Mouse (Mus musculus): ENCODE measurements around the gene Ccdc8. TPM values are rescaled to one million over a fixed set of nuclear protein-coding genes. Genes with fewer than 3 reads are reported as not detected.

Ccdc8 gene
- total RNA-seq, 1 experiment from 2014 or later = 0.38 TPM

GRCm38 (mm10) chr7:17003230-17003960 lies 10.9 kb downstream of the Ccdc8 start:
- ATAC-seq (replicated peaks; ENCODE audit: insufficient number of reproducible peaks, low FRiP score, low TSS enrichment, poor library complexity, severe bottlenecking) = no peak

- ATAC-seq (replicated peaks; ENCODE audit: insufficient number of reproducible peaks, low FRiP score, low TSS enrichment, poor library complexity, severe bottlenecking) = no peak
Observed at GRCm38 (mm10) chr7:17004716-17005115, 12.2 kb downstream of the Ccdc8 start.

- ATAC-seq (replicated peaks; ENCODE audit: insufficient number of reproducible peaks, low FRiP score, low TSS enrichment, poor library complexity, severe bottlenecking) = no peak
Observed at GRCm38 (mm10) chr7:17007300-17007699, 14.8 kb downstream of the Ccdc8 start.

- no peak for ATAC-seq (replicated peaks; ENCODE audit: insufficient number of reproducible peaks, low FRiP score, low TSS enrichment, poor library complexity, severe bottlenecking)
Observed at GRCm38 (mm10) chr7:17009326-17010009, 17.0 kb downstream of the Ccdc8 start.

GRCm38 (mm10) chr7:17010010-17010347 lies 17.5 kb downstream of the Ccdc8 start:
- ATAC-seq (replicated peaks; ENCODE audit: insufficient number of reproducible peaks, low FRiP score, low TSS enrichment, poor library complexity, severe bottlenecking) = no peak

GRCm38 (mm10) chr7:17011909-17012590 lies 19.5 kb downstream of the Ccdc8 start:
- ATAC-seq (replicated peaks; ENCODE audit: insufficient number of reproducible peaks, low FRiP score, low TSS enrichment, poor library complexity, severe bottlenecking) = no peak

GRCm38 (mm10) chr7:17015381-17015780 lies 22.9 kb downstream of the Ccdc8 start:
- no peak for ATAC-seq (replicated peaks; ENCODE audit: insufficient number of reproducible peaks, low FRiP score, low TSS enrichment, poor library complexity, severe bottlenecking)

GRCm38 (mm10) chr7:17017036-17017435 lies 24.5 kb downstream of the Ccdc8 start:
- no peak for ATAC-seq (replicated peaks; ENCODE audit: insufficient number of reproducible peaks, low FRiP score, low TSS enrichment, poor library complexity, severe bottlenecking)

- ATAC-seq (replicated peaks; ENCODE audit: insufficient number of reproducible peaks, low FRiP score, low TSS enrichment, poor library complexity, severe bottlenecking) = no peak
Observed at GRCm38 (mm10) chr7:17017921-17018320, 25.4 kb downstream of the Ccdc8 start.

GRCm38 (mm10) chr7:17019426-17020166 lies 27.1 kb downstream of the Ccdc8 start:
- ATAC-seq (replicated peaks; ENCODE audit: insufficient number of reproducible peaks, low FRiP score, low TSS enrichment, poor library complexity, severe bottlenecking) = no peak

- ATAC-seq (replicated peaks; ENCODE audit: insufficient number of reproducible peaks, low FRiP score, low TSS enrichment, poor library complexity, severe bottlenecking) = no peak
Observed at GRCm38 (mm10) chr7:17022176-17022575, 29.7 kb downstream of the Ccdc8 start.

GRCm38 (mm10) chr7:17023701-17024100 lies 31.2 kb downstream of the Ccdc8 start:
- ATAC-seq (replicated peaks; ENCODE audit: insufficient number of reproducible peaks, low FRiP score, low TSS enrichment, poor library complexity, severe bottlenecking) = no peak

GRCm38 (mm10) chr7:17024141-17024540 lies 31.6 kb downstream of the Ccdc8 start:
- ATAC-seq (replicated peaks; ENCODE audit: insufficient number of reproducible peaks, low FRiP score, low TSS enrichment, poor library complexity, severe bottlenecking) = no peak

- no peak for ATAC-seq (replicated peaks; ENCODE audit: insufficient number of reproducible peaks, low FRiP score, low TSS enrichment, poor library complexity, severe bottlenecking)
Observed at GRCm38 (mm10) chr7:17024814-17025504, 32.5 kb downstream of the Ccdc8 start.

- ATAC-seq (replicated peaks; ENCODE audit: insufficient number of reproducible peaks, low FRiP score, low TSS enrichment, poor library complexity, severe bottlenecking) = no peak
Observed at GRCm38 (mm10) chr7:17025505-17025894, 33.0 kb downstream of the Ccdc8 start.

GRCm38 (mm10) chr7:17025896-17026622 lies 33.6 kb downstream of the Ccdc8 start:
- no peak for ATAC-seq (replicated peaks; ENCODE audit: insufficient number of reproducible peaks, low FRiP score, low TSS enrichment, poor library complexity, severe bottlenecking)

GRCm38 (mm10) chr7:17026710-17027587 lies 34.4 kb downstream of the Ccdc8 start:
- ATAC-seq (replicated peaks; ENCODE audit: insufficient number of reproducible peaks, low FRiP score, low TSS enrichment, poor library complexity, severe bottlenecking) = peak; percentile 23; the same call in 1 of the 2 replicates

Measured in monocyte, adult 5-6 weeks (primary cell).